Mouse (Mus musculus) erythroblast, embryonic 14.5 days (primary cell): ENCODE measurements around the gene Hsf3.

ENCODE experiments used
- GATA1 ChIP-seq: IDR thresholded peaks from 2 replicates; pipeline ENCODE4 v1.6.1; 2012; ENCODE audit warnings: low read length, inconsistent platforms, mixed read lengths
- TAL1 ChIP-seq: IDR thresholded peaks from 3 replicates; pipeline ENCODE4 v1.6.1; 2012; ENCODE audit warnings: low read length, inconsistent platforms, mixed read lengths

DNA sequence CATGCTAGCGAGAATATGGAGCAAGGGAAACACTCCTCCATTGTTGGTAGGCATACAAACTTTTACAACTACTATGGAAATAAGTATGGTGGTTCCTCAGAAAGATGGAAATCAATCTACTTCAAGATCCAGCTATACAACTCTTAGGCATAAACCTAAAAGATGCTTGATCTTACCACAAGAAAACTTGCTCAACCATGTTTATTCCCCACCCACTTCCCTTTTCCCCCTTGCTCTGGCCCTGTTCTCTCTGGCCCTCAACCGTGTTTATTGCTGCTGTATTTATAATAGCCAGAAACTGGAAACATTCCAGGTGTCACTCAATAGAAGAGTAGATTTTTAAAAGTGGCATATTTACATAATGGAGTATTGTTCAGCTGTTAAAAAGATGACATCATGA lies 117.0 kb downstream of the Hsf3 start:
- TF ChIP-seq TAL1 (no peak), GATA1 (no peak)
